Mouse (Mus musculus): ENCODE measurements around the gene Fnbp4. TPM values are rescaled to one million over a fixed set of nuclear protein-coding genes. Genes with fewer than 3 reads are reported as not detected.

Fnbp4 gene
- polyA plus RNA-seq, 2 experiments, result 79.5 to 110 TPM

GRCm38 (mm10) chr2:90744285-90745052 is 701 bp upstream of the Fnbp4 start:
- Histone ChIP-seq H3K4me3 (replicated peaks; ENCODE audit: low read length) (peak overlapping the region; percentile 94), H3K4me2 (replicated peaks; ENCODE audit: low read depth, low read length, severe bottlenecking) (peak overlapping the region; percentile 78), H3K9ac (ENCODE audit: low read depth, low read length, severe bottlenecking) (peak overlapping the region; percentile 49), H3K9me3 (ENCODE audit: control insufficient read depth, low read length) (no peaks in the 10 kb centered on the region), H3K27me3 (ENCODE audit: control insufficient read depth, insufficient read depth, low read length) (no peaks in the 10 kb centered on the region), H3K27ac (replicated peaks; ENCODE audit: low read depth, low read length) (peak overlapping the region; percentile 91), H3K36me3 (ENCODE audit: control insufficient read depth, insufficient read depth, low read length) (peaks cover 8% of the 10 kb centered on the region), H3K4me1 (ENCODE audit: control insufficient read depth, insufficient read depth, low read length) (peaks cover 5% of the 10 kb centered on the region)
- TF ChIP-seq POLR2A (IDR thresholded peaks at IDR 0.05; ENCODE audit: borderline replicate concordance, extremely low read depth, insufficient read depth, insufficient read length), result no peak
- DNase-seq (ENCODE audit: low spot score) (no peak), ATAC-seq (ENCODE audit: low FRiP score, low read depth) (no peak)
- WGBS, result 64% methylated on average over 12 of the region's 12 CpGs

GRCm38 (mm10) chr2:90745740-90746537 is 769 bp downstream of the Fnbp4 start:
- under 1% methylated on average over 36 of the region's 54 CpGs for whole genome bisulfite sequencing
- Histone ChIP-seq H3K27me3 (ENCODE audit: control insufficient read depth, insufficient read depth, low read length) (no peaks in the 10 kb centered on the region), H3K4me3 (replicated peaks; ENCODE audit: low read length) (peak overlapping the region; percentile 94), H3K4me2 (replicated peaks; ENCODE audit: low read depth, low read length, severe bottlenecking) (peak overlapping the region; percentile 78), H3K36me3 (ENCODE audit: control insufficient read depth, insufficient read depth, low read length) (peaks cover 21% of the 10 kb centered on the region), H3K9me3 (ENCODE audit: control insufficient read depth, low read length) (no peaks in the 10 kb centered on the region), H3K27ac (replicated peaks; ENCODE audit: low read depth, low read length) (peak overlapping the region; percentile 98), H3K4me1 (ENCODE audit: control insufficient read depth, insufficient read depth, low read length) (peaks cover 5% of the 10 kb centered on the region), H3K9ac (ENCODE audit: low read depth, low read length, severe bottlenecking) (peak overlapping the region; percentile 98)
- ATAC-seq (ENCODE audit: low FRiP score, low read depth) (peak; percentile 28), DNase-seq (ENCODE audit: low spot score) (peak; percentile 3)
- no peak for TF ChIP-seq POLR2A (IDR thresholded peaks at IDR 0.05; ENCODE audit: borderline replicate concordance, extremely low read depth, insufficient read depth, insufficient read length)

- no peak for TF ChIP-seq POLR2A (IDR thresholded peaks at IDR 0.05; ENCODE audit: borderline replicate concordance, extremely low read depth, insufficient read depth, insufficient read length)
- Histone ChIP-seq H3K4me3 (replicated peaks; ENCODE audit: low read length) (peak overlapping the region; percentile 94), H3K4me2 (replicated peaks; ENCODE audit: low read depth, low read length, severe bottlenecking) (peak overlapping the region; percentile 78), H3K9ac (ENCODE audit: low read depth, low read length, severe bottlenecking) (peak overlapping the region; percentile 98), H3K27ac (replicated peaks; ENCODE audit: low read depth, low read length) (peak overlapping the region; percentile 98; the same call in 1 of the 2 replicates), H3K27me3 (ENCODE audit: control insufficient read depth, insufficient read depth, low read length) (no peaks in the 10 kb centered on the region), H3K36me3 (ENCODE audit: control insufficient read depth, insufficient read depth, low read length) (peaks cover 27% of the 10 kb centered on the region), H3K9me3 (ENCODE audit: control insufficient read depth, low read length) (no peaks in the 10 kb centered on the region), H3K4me1 (ENCODE audit: control insufficient read depth, insufficient read depth, low read length) (peaks cover 5% of the 10 kb centered on the region)
- 11% methylated on average over 4 of the region's 4 CpGs for WGBS
- DNase-seq (ENCODE audit: low spot score) (no peak), ATAC-seq (ENCODE audit: low FRiP score, low read depth) (no peak)
These were observed 1.3 kb downstream of the Fnbp4 start for GRCm38 (mm10) chr2:90746538-90746865.

DNA sequence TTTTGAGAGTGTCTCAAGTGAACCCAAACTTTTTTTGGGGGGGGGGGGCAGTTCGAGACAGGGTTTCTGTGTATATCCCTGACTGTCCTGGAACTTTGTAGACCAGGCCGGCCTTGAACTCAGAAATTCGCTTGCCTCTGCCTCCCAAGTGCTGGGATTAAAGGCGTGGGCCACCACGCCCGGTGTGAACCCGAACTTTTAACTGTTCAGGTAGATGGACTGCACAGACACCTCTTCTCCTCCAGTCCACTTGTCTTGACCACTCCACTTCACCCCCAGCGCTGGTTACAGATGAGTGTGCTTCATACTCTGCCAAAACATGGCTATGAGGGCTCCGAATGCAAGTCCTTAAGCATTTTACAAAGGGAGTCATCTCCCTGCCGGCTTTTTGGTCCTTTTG is 2.0 kb downstream of the Fnbp4 start:
- 91% methylated on average over 10 of the region's 10 CpGs for WGBS
- H3K9me3 ChIP-seq (ENCODE audit: control insufficient read depth, low read length), result no peaks in the 10 kb centered on the region
- peaks cover 28% of the 10 kb centered on the region for H3K36me3 ChIP-seq (ENCODE audit: control insufficient read depth, insufficient read depth, low read length)
- TF ChIP-seq POLR2A (IDR thresholded peaks at IDR 0.05; ENCODE audit: borderline replicate concordance, extremely low read depth, insufficient read depth, insufficient read length), result no peak
- H3K9ac ChIP-seq (ENCODE audit: low read depth, low read length, severe bottlenecking), result no peak overlapping the region
- peak overlapping the region; percentile 94 for H3K4me3 ChIP-seq (replicated peaks; ENCODE audit: low read length)
- H3K27me3 ChIP-seq (ENCODE audit: control insufficient read depth, insufficient read depth, low read length), result no peaks in the 10 kb centered on the region
- peak overlapping the region; percentile 78 for H3K4me2 ChIP-seq (replicated peaks; ENCODE audit: low read depth, low read length, severe bottlenecking)
- H3K27ac ChIP-seq (replicated peaks; ENCODE audit: low read depth, low read length), result no peak overlapping the region
- no peak for ATAC-seq (ENCODE audit: low FRiP score, low read depth)
- DNase-seq (ENCODE audit: low spot score), result no peak
- peaks cover 5% of the 10 kb centered on the region for H3K4me1 ChIP-seq (ENCODE audit: control insufficient read depth, insufficient read depth, low read length)

DNA sequence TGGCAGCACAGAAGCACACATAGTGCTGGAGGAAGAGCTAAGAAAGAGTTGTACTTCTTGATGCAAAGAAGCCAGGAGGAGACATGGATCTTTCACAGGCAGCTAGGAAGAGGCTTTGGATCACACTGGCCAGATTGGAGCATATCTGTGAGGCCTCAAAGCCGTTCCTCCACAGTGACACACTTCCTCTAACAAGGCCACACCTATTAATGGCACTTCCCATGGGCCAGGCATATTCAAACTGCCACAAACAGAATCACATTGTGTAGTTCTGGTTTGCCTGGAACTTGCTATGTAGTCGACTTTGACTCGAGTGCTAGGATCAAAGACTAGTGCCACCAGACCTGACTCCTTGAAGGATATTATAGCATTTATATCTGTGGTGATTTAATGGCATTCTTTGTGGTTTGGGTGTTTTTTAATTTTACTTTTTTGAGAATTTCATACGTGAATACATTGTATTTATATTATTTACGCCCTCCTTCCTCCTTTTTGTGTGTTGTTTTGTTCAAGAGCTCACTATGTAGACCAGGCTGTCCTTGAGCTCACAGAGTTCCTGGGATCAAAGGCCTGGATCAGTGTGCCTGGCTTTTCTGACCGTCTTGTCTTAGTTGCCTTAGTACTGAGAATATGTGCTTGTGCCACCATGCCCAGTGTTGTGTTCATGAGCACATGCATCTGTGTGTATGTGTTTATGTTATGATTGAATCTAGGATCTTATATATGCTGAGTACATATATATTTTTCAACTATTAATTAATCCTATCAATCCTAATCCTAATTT is 4.7 kb downstream of the Fnbp4 start:
- H3K4me1 ChIP-seq (ENCODE audit: control insufficient read depth, insufficient read depth, low read length), result peaks cover 5% of the 10 kb centered on the region
- 76% methylated on average over 6 of the region's 6 CpGs for whole genome bisulfite sequencing
- DNase-seq (ENCODE audit: low spot score) (no peak), ATAC-seq (ENCODE audit: low FRiP score, low read depth) (no peak)
- no peak overlapping the region for H3K4me2 ChIP-seq (replicated peaks; ENCODE audit: low read depth, low read length, severe bottlenecking)
- peaks cover 55% of the 10 kb centered on the region for H3K36me3 ChIP-seq (ENCODE audit: control insufficient read depth, insufficient read depth, low read length)
- no peak overlapping the region for H3K27ac ChIP-seq (replicated peaks; ENCODE audit: low read depth, low read length)
- H3K9me3 ChIP-seq (ENCODE audit: control insufficient read depth, low read length), result no peaks in the 10 kb centered on the region
- no peaks in the 10 kb centered on the region for H3K27me3 ChIP-seq (ENCODE audit: control insufficient read depth, insufficient read depth, low read length)
- no peak overlapping the region for H3K4me3 ChIP-seq (replicated peaks; ENCODE audit: low read length)
- TF ChIP-seq POLR2A (IDR thresholded peaks at IDR 0.05; ENCODE audit: borderline replicate concordance, extremely low read depth, insufficient read depth, insufficient read length), result no peak
- H3K9ac ChIP-seq (ENCODE audit: low read depth, low read length, severe bottlenecking), result no peak overlapping the region

Data from limb, embryonic 14.5 days (tissue).